Mouse (Mus musculus) liver, adult 2 months (tissue): ENCODE data around the gene Ulk4.

Experiments
- CTCF ChIP-seq: fragments of 200-500 bp; IDR thresholded peaks from 2 replicates; pipeline ENCODE4 v1.5.1; 2011; ENCODE audit warnings: low read depth, low read length, control low read depth
- POLR2A ChIP-seq: fragments of 200-500 bp; IDR thresholded peaks from 2 replicates; pipeline ENCODE4 v1.6.1; 2011; ENCODE audit warnings: low read length, control low read depth; ENCODE audit not compliant: insufficient read depth; ENCODE audit errors: extremely low read depth

- TF ChIP-seq POLR2A (no peak), CTCF (no peak)
Observed at GRCm38 (mm10) chr9:120981777-120982176, 295.2 kb downstream of the Ulk4 start.
